Mouse (Mus musculus) limb, embryonic 10.5 days (tissue): Measurements from ENCODE around the gene Mei4. TPM values are rescaled to one million over a fixed set of nuclear protein-coding genes. Genes with fewer than 3 reads are reported as not detected.

Source experiments
- DNase-seq: peaks from one replicate; pipeline ENCODE4 v3.0.0-alpha.2; 2017; ENCODE audit warnings: low spot score
- H3K27ac ChIP-seq: fragments of 300-500 bp; sonication (generic); 2 replicates; pipeline ENCODE4 v1.5.1; 2016; ENCODE audit warnings: mild to moderate bottlenecking
- H3K27me3 ChIP-seq: fragments of 300-500 bp; sonication (generic); 2 replicates; pipeline ENCODE4 v1.6.1; 2016; ENCODE audit warnings: low read depth, mild to moderate bottlenecking; ENCODE audit not compliant: poor library complexity, severe bottlenecking
- H3K36me3 ChIP-seq: fragments of 300-500 bp; sonication (generic); 2 replicates; pipeline ENCODE4 v1.6.1; 2016; ENCODE audit warnings: mild to moderate bottlenecking, moderate library complexity
- H3K4me1 ChIP-seq: fragments of 300-500 bp; sonication (generic); 2 replicates; pipeline ENCODE4 v1.6.1; 2016
- H3K4me3 ChIP-seq: fragments of 300-500 bp; sonication (generic); 2 replicates; pipeline ENCODE4 v1.5.1; 2016; ENCODE audit warnings: mild to moderate bottlenecking, moderate library complexity
- H3K9me3 ChIP-seq: fragments of 300-500 bp; sonication (generic); replicated peaks from 2 replicates; pipeline ENCODE4 v1.6.1; 2016; ENCODE audit warnings: mild to moderate bottlenecking
- WGBS: fragments of 180-500 bp; shearing (Covaris S2); methylation state at CpG from one replicate; pipeline ENCODE4 v1.1.7; 2016; 5-methylcytosine and 5-hydroxymethylcytosine counted together
- polyA plus RNA-seq: library from polyadenylated mRNA; unstranded; fragments of >200 nt; fragmentation: Nextera tagmentation; extraction: Ambion mirVana; gene quantifications from 2 replicates; pipeline ENCODE4 v1.2.1, GENCODE M21; 2016

The Mei4 gene
- polyA plus RNA-seq, 1 experiment from 2014 or later, result 0.68 TPM

- Histone ChIP-seq H3K4me1 (no peaks in the 10 kb centered on the region), H3K4me3 (no peak overlapping the region), H3K27ac (no peak overlapping the region), H3K27me3 (no peaks in the 10 kb centered on the region), H3K36me3 (no peaks in the 10 kb centered on the region), H3K9me3 (no peaks in the 10 kb centered on the region)
- DNase-seq, result no peak
- 89% methylated on average over 1 of the region's 1 CpGs for WGBS
These were observed 103.3 kb downstream of the Mei4 start for GRCm38 (mm10) chr9:81966765-81967164.

DNA sequence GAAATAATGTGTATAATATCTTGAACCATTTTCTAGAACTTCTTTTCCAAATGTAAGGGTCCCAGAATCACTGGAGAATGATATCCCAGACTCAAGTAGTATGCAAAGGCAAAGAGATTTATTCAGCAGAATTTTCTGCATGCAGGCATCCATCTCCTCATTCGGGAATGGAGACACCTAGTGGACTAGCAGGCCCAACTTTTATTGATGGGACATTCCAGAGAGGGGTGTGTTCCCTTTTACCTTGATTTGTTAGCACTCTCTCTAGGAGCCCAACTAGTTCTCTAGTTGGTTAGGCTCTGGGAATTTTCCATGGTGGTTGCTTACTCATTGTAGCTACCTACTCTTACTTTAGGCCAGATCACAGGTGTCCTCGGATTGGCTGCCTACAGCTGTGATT, 105.5 kb downstream of the Mei4 start:
- H3K4me3 ChIP-seq, result no peak overlapping the region
- WGBS, result 60% methylated on average over 2 of the region's 2 CpGs
- H3K36me3 ChIP-seq, result no peaks in the 10 kb centered on the region
- no peaks in the 10 kb centered on the region for H3K27me3 ChIP-seq
- no peak for DNase-seq
- H3K4me1 ChIP-seq, result no peaks in the 10 kb centered on the region
- H3K27ac ChIP-seq, result no peak overlapping the region
- H3K9me3 ChIP-seq, result no peaks in the 10 kb centered on the region

DNA sequence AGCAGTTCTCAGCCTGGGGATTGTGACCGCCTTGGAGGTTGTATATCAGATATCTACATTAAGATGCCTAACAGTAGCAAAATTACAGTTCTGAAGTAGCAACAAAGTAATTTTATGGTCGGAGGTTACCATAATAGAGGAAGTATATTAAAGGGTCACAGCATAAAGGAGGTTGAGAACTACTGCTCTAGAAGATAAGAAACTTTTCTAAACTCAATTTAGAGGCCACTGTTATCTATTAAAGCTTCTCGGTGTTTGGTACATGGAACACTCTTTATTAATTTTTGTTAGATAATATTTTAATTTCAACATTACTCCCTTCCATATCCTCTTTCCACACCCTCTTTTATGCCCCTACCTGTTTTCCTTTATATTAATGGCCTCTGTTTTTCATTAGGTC, 119.0 kb downstream of the Mei4 start:
- Histone ChIP-seq H3K4me1 (no peaks in the 10 kb centered on the region), H3K36me3 (no peaks in the 10 kb centered on the region), H3K27me3 (no peaks in the 10 kb centered on the region), H3K27ac (no peak overlapping the region), H3K4me3 (no peak overlapping the region), H3K9me3 (no peaks in the 10 kb centered on the region)
- WGBS, result 93% methylated on average over 3 of the region's 3 CpGs
- no peak for DNase-seq

DNA sequence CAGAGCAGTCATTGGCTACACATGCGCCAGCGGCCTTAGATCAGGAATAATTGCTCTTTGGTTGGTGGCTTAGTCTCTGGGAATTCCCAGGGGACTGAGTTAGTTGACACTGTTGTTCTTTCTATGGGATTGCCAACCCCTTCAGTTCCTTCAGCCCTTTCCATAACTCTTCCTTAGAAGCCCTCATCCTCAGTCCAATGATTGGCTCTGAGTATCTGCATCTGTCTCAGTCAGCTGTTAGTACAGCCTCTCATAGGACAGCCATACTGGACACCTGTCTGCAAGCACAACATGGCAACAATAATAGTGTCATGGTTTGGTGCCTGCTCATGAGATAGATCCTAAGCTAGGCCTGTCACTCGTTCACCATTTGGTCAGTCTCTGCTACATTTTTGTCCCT, 149.5 kb downstream of the Mei4 start:
- no peaks in the 10 kb centered on the region for H3K27me3 ChIP-seq
- H3K27ac ChIP-seq, result no peak overlapping the region
- H3K4me3 ChIP-seq, result no peak overlapping the region
- WGBS, result 79% methylated on average over 3 of the region's 3 CpGs
- DNase-seq, result no peak
- H3K9me3 ChIP-seq, result no peaks in the 10 kb centered on the region
- H3K36me3 ChIP-seq, result no peaks in the 10 kb centered on the region
- H3K4me1 ChIP-seq, result no peaks in the 10 kb centered on the region

- H3K4me3 ChIP-seq, result no peak overlapping the region
- H3K4me1 ChIP-seq, result no peaks in the 10 kb centered on the region
- H3K27me3 ChIP-seq, result no peaks in the 10 kb centered on the region
- no peak for DNase-seq
- H3K36me3 ChIP-seq, result no peaks in the 10 kb centered on the region
- no peak overlapping the region for H3K27ac ChIP-seq
- whole genome bisulfite sequencing, result 100% methylated on average over 1 of the region's 1 CpGs
- H3K9me3 ChIP-seq, result no peaks in the 10 kb centered on the region
These were observed 179.1 kb downstream of the Mei4 start for GRCm38 (mm10) chr9:82042515-82043056.

DNA sequence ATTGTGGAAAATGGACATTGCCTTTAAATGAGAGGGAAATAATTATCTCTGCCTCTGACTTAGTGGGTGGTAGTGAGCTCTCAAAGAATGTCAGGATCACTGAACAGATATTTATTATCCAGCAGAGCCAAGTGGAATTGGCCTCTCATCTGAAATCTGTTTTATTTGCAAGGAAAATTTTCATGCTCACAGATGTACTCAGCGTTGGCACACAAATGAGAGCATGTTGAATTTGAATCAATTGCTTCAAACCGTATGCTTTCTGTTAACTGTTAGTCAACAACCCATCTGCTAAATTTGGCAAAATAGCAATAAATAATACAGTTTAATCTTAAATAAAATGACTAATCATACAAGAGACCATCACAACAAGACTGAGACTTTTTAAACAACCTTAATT, 181.0 kb downstream of the Mei4 start:
- no peaks in the 10 kb centered on the region for H3K27me3 ChIP-seq
- H3K36me3 ChIP-seq, result no peaks in the 10 kb centered on the region
- no peaks in the 10 kb centered on the region for H3K9me3 ChIP-seq
- no peak for DNase-seq
- no peaks in the 10 kb centered on the region for H3K4me1 ChIP-seq
- no peak overlapping the region for H3K4me3 ChIP-seq
- 93% methylated on average over 2 of the region's 2 CpGs for WGBS
- H3K27ac ChIP-seq, result no peak overlapping the region

- no peak for DNase-seq
- H3K4me3 ChIP-seq, result no peak overlapping the region
- H3K4me1 ChIP-seq, result no peaks in the 10 kb centered on the region
- H3K36me3 ChIP-seq, result no peaks in the 10 kb centered on the region
- no peaks in the 10 kb centered on the region for H3K9me3 ChIP-seq
- no peak overlapping the region for H3K27ac ChIP-seq
- no peaks in the 10 kb centered on the region for H3K27me3 ChIP-seq
- WGBS, result 87% methylated on average over 1 of the region's 1 CpGs
These were observed 210.4 kb downstream of the Mei4 start for GRCm38 (mm10) chr9:82073832-82074231.

- Histone ChIP-seq H3K27ac (no peak overlapping the region), H3K27me3 (no peaks in the 10 kb centered on the region), H3K9me3 (no peaks in the 10 kb centered on the region), H3K4me3 (no peak overlapping the region), H3K4me1 (no peaks in the 10 kb centered on the region), H3K36me3 (no peaks in the 10 kb centered on the region)
- 89% methylated on average over 2 of the region's 2 CpGs for WGBS
- DNase-seq, result no peak
These were observed 211.8 kb downstream of the Mei4 start for GRCm38 (mm10) chr9:82075270-82075669.

- H3K9me3 ChIP-seq, result no peaks in the 10 kb centered on the region
- no peak overlapping the region for H3K4me3 ChIP-seq
- no peaks in the 10 kb centered on the region for H3K4me1 ChIP-seq
- H3K27me3 ChIP-seq, result no peaks in the 10 kb centered on the region
- H3K27ac ChIP-seq, result no peak overlapping the region
- no peak for DNase-seq
- WGBS, result 80% methylated on average over 3 of the region's 3 CpGs
- no peaks in the 10 kb centered on the region for H3K36me3 ChIP-seq
These were observed 232.9 kb downstream of the Mei4 start for GRCm38 (mm10) chr9:82096409-82096808.

DNA sequence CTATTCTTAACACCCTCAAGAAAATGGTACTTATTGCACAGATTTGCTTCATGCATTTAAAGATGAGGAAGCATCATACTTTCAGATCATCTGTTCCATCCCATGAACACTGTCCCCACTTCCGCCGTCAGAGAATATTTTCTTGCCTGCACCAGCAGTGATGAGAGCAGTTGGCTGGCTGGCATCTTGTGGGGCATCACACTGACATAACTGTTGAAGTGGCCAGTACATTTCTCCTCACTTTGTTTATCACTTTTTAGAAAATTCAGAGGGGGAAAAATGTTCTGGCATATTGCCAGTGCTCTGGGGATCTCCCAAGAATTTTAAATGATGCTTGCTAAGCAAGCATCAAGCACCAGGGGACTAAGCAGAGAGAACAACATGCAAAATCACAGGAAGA, 251.4 kb downstream of the Mei4 start:
- no peak overlapping the region for H3K27ac ChIP-seq
- no peak overlapping the region for H3K4me3 ChIP-seq
- H3K4me1 ChIP-seq, result no peaks in the 10 kb centered on the region
- H3K27me3 ChIP-seq, result no peaks in the 10 kb centered on the region
- 91% methylated on average over 2 of the region's 2 CpGs for WGBS
- no peak for DNase-seq
- H3K36me3 ChIP-seq, result no peaks in the 10 kb centered on the region
- no peaks in the 10 kb centered on the region for H3K9me3 ChIP-seq

DNA sequence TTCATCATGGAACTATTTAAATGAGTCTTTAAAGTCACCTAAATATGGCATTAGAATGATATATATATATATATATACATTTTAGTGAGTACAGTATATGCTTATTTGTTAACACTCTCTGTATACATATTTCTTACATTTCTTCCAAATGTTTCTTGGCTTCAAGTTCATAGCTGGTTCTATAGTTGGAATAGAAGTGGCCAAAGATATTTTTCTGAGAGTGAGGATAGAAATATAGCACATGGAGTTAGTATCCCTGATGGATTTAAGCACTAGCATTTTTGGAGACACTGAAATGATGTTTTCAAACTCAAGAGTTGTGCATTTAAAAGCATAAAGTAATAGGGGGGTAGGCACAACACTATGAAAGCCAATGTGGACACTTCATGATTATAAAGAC, 272.6 kb downstream of the Mei4 start:
- no peak for DNase-seq
- no peaks in the 10 kb centered on the region for H3K36me3 ChIP-seq
- no peaks in the 10 kb centered on the region for H3K27me3 ChIP-seq
- no peak overlapping the region for H3K27ac ChIP-seq
- H3K4me1 ChIP-seq, result no peaks in the 10 kb centered on the region
- no peak overlapping the region for H3K4me3 ChIP-seq
- no peaks in the 10 kb centered on the region for H3K9me3 ChIP-seq

- H3K4me1 ChIP-seq, result no peaks in the 10 kb centered on the region
- 37% methylated on average over 9 of the region's 9 CpGs for WGBS
- H3K36me3 ChIP-seq, result no peaks in the 10 kb centered on the region
- no peaks in the 10 kb centered on the region for H3K9me3 ChIP-seq
- DNase-seq, result no peak
- no peak overlapping the region for H3K27ac ChIP-seq
- H3K27me3 ChIP-seq, result no peaks in the 10 kb centered on the region
- H3K4me3 ChIP-seq, result no peak overlapping the region
These were observed 296.7 kb downstream of the Mei4 start for GRCm38 (mm10) chr9:82160143-82160542.

DNA sequence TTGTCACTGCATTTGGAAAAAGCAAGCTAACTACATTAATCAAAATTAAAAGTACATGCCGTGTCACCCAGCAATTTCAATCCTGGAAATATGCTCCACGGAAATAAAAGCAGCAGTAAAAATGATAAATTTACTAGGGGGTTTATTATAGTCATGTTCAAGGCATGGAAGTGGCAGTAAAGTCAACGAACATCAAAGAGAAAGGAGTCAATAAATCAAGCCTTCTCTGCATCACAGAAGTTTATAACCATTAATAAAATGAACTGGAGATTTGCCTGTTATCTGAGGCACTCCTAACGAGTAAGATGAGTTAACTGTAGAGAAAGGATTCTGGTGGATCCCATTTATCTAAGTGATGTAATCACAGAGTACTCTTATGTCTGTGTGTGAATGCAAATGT, 298.9 kb downstream of the Mei4 start:
- 24% methylated on average over 4 of the region's 4 CpGs for WGBS
- H3K27ac ChIP-seq, result no peak overlapping the region
- H3K4me3 ChIP-seq, result no peak overlapping the region
- no peaks in the 10 kb centered on the region for H3K27me3 ChIP-seq
- DNase-seq, result no peak
- H3K9me3 ChIP-seq, result no peaks in the 10 kb centered on the region
- H3K4me1 ChIP-seq, result no peaks in the 10 kb centered on the region
- H3K36me3 ChIP-seq, result no peaks in the 10 kb centered on the region

GRCm38 (mm10) chr9:82217976-82218375, 354.5 kb downstream of the Mei4 start:
- Histone ChIP-seq H3K4me1 (no peaks in the 10 kb centered on the region), H3K9me3 (no peaks in the 10 kb centered on the region), H3K4me3 (no peak overlapping the region), H3K36me3 (no peaks in the 10 kb centered on the region), H3K27ac (no peak overlapping the region), H3K27me3 (no peaks in the 10 kb centered on the region)
- WGBS, result 78% methylated on average over 1 of the region's 1 CpGs
- DNase-seq, result no peak
